ENCODE assay signal across 18 mouse cellular contexts in the genomic region with DNA sequence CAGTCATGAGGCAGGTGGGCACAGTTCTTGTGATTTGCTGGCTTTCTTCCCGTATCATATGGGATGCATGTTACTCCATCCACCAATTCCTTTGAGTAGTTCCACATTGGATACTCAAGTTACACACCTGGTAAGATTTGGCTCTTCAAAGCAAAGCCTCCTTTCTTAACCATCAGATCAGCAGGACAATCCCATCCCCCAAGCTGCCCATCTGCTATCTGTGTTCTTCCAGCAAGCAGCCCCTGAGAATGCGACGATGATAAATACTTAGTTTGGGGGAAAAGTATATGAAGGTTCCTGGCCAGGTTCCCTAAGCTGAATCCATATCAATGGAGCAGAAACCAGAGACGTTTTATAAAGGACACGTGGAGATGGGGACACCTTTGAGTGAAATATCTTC. TPM values are rescaled to one million over a fixed set of nuclear protein-coding genes. Genes with fewer than 3 reads are reported as not detected.
"Had no signal": no experiment of that assay in that cellular context is flagged by ENCODE, and none has a peak within 500 bp of the region (broad histone marks: within the 10 kb centered on the region; RNA-seq: fewer than 3 reads in every experiment).

No protein-coding gene starts in this region.

- H3K27ac ChIP-seq: liver, embryonic 14.5 days; midbrain, embryonic 12.5 days; midbrain, embryonic 15.5 days; neural tube, embryonic 12.5 days; neural tube, embryonic 15.5 days; stomach, embryonic 15.5 days had no signal

- H3K36me3 ChIP-seq: lung, embryonic 15.5 days; midbrain, embryonic 12.5 days; midbrain, embryonic 15.5 days; neural tube, embryonic 12.5 days; neural tube, embryonic 15.5 days; stomach, embryonic 15.5 days had no signal

- ATAC-seq: midbrain, embryonic 15.5 days had no signal

- H3K9me3 ChIP-seq: lung, embryonic 15.5 days; midbrain, embryonic 12.5 days; midbrain, embryonic 15.5 days; neural tube, embryonic 12.5 days; neural tube, embryonic 15.5 days; stomach, embryonic 15.5 days had no signal

- H3K4me3 ChIP-seq: lung, embryonic 15.5 days; midbrain, embryonic 12.5 days; midbrain, embryonic 15.5 days; neural tube, embryonic 12.5 days; neural tube, embryonic 15.5 days; stomach, embryonic 15.5 days had no signal

- DNase-seq: kidney, adult 11 months; kidney, adult 8-10 months; kidney, postnatal 14 days; kidney, postnatal 4 days; layer of hippocampus, adult 9-11 months; lung, adult 18-20 months; lung, postnatal 10 days; retina, postnatal 1 day; right cerebral cortex, postnatal 25 days; spleen, adult 18-20 months; thymus, postnatal 36 days had no signal

RNA-seq across cellular contexts. Expression of a gene that starts 3.7 kb away (rescaled TPM):
- polyA plus RNA-seq: midbrain, embryonic 12.5 days had no signal
